Mouse (Mus musculus) cerebellum, adult 11 months (tissue): ENCODE data around the gene Abca3.
"Not testable (repeated sequence)": the region's sequence is repeated elsewhere in the genome, so short reads cannot be mapped to it uniquely, and the experiment has no call there.

ENCODE experiments used
- DNase-seq: peaks from one replicate; pipeline ENCODE4 v3.0.0; 2022

Gene Abca3

DNA sequence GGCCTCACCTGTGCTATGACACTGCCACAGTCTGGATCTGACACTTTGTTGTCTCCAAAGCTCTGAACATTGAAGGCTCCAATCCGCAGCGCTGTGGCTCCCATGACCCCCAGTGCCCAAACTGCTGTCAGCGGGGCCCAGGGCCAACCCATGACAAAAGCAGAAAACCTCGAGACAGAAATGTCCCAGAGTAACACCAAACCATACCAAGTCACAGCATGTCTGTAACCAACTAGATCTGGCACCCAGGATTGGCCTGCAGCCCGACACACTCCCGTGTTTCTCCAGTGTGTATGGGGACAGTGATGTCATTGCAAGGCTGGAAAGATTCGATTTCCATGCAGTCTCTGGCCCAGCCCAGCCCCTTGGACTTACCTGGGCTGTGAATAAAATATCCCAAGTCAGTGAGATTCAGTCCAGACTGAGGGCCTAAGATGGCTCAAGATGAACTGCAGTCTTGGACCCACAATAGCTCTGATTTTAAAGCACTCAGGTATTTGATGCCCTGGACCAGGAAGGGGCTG lies 90.9 kb downstream of the Abca3 start, which contains the start of gene Dnase1l2:
Gene Dnase1l2 (minus strand): TSS at position 474 of the 524 bp plus-strand sequence.
- DNase-seq: no peak

DNA sequence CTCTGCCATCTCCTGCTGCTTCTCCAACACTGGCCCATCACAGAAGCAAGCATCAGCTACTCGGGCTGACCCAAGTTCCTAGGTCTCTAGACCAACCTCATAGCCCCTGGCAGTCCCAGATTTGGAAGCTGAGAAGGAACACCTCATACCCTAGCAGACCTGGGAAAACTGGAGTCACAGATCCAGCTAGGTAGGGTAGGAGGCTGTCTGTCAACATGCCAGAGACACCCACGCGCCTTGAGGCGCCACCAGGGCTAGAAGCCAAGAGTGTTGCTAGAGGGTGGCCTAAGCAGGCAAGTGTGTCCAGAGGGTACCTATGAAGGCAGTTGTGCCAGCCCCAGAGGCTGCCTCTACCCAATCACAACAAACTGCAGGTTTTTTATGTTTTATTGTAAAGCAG lies 91.7 kb downstream of the Abca3 start:
- peak; percentile 65 for DNase-seq

- DNase-seq: no peak
Observed at GRCm38 (mm10) chr17:24446590-24446989, 94.8 kb downstream of the Abca3 start.

DNA sequence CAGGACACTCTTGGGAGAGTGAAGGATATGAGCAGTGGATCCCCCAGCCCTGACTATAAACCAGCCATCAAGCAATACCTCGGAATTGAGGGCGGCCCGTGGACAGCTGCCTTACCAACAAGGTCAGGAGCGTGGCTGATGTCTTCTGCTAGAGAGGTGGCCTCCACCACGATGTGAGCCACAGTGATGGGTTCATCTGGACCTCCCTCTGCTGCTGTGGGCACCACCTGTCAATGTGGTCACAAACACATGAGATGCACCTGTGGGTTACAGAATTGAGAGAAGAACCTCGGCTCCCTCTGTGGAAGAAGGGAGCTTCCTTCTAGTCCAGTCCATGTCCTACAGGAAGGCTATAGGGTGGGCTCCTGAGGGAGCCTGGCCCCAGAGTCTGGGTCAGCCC lies 97.8 kb downstream of the Abca3 start:
- DNase-seq: no peak

GRCm38 (mm10) chr17:24451220-24451619 lies 99.5 kb downstream of the Abca3 start:
- DNase-seq: no peak

GRCm38 (mm10) chr17:24453372-24453771 lies 101.6 kb downstream of the Abca3 start:
- DNase-seq: no peak

- DNase-seq: no peak
Observed at GRCm38 (mm10) chr17:24454218-24454755, 102.5 kb downstream of the Abca3 start.

DNA sequence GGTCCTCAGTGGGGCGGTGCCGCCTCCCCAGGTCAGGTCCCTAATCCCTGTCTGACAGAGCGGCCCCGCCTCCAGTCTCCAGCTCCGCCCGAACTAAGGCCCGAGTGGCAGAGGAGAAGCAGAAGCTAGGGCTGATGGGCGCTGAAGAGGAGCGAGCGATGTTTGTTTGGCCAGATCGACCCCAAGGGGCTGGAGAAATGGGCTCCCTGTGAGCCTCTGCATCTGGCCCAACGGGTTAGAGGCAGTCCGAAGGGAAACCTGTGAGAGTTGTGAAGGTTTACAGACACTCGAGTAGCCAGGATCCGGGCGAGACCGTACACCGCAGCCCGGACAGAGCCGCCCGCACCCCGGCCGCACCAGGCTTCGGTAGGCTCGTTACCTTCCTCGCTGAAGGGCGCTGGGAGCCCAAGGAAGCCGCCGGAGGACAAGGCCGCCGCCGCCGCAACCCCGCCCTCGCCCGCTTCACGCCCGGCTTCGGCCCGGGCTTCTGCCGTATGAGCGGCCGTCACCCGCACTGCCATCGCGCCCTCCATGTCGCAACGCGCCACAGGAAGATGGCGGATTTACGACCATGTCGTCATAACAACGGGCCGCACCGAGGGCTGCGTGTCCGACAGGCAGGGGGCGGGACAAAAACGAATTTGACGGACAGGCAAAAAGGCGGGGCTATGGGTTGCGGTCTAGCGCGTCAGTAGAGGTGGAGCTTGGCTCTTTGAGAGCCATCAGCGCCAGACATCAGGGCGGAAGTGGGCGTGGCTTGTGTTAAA lies 103.2 kb downstream of the Abca3 start:
- DNase-seq: peak; percentile 98

DNA sequence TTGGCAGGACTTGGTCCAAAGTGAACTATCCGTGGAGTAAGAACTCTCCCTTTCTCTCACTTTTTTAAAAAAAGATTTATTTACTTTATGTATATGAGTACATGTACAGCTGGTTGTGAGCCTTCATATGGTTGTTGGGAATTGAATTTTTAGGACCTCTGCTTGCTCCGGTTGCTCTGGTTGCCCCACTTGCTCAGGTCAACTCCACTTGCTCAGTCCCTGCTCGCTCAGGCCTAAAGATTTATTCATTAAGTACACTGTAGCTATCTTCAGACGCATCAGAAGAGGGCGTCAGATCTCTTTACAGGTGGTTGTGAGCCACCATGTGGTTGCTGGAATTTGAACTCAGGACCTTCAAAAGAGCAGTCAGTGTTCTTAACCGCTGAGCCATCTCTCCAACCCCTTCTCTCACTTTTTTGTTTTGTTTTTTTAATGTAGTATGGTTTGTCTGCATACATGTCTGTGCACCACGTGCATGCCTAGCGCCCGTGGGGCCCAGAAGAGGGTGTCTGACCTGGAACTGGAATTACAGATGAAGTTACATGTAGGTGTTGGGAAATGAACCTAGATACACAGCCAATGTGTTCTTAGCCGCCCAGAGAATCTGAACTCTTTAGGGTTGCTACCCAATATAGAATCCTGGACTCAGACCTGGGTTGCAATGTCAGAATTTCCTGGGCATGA lies 103.9 kb downstream of the Abca3 start:
- not testable (repeated sequence) for DNase-seq
